Mouse (Mus musculus) layer of hippocampus, adult 2 months (tissue): ENCODE results near the gene Pde6h. TPM values are rescaled to one million over a fixed set of nuclear protein-coding genes. Genes with fewer than 3 reads are reported as not detected.
"Not testable (repeated sequence)": the region's sequence is repeated elsewhere in the genome, so short reads cannot be mapped to it uniquely, and the experiment has no call there.

Source experiments
- DNase-seq, 2 experiments: peaks; one replicate each; pipeline ENCODE4 v3.0.0; 2022; ENCODE audit warnings: low spot score in 2 of 2
- H3K27ac ChIP-seq: fragments of 200-600 bp; 2 replicates; pipeline ENCODE4 v1.8.1; 2022
- H3K4me3 ChIP-seq: fragments of 200-600 bp; 2 replicates; pipeline ENCODE4 v1.8.1; 2022; ENCODE audit warnings: mild to moderate bottlenecking
- CTCF ChIP-seq: fragments of 200-600 bp; conservative IDR thresholded peaks from 2 replicates; pipeline ENCODE4 v1.8.1; 2022; ENCODE audit warnings: antibody characterized with exemption, mild to moderate bottlenecking, moderate library complexity
- total RNA-seq, 2 experiments: library from RNA; stranded (reverse); gene quantifications; 2 replicates each; pipeline ENCODE4 v1.2.3; 2021

The Pde6h gene
- total RNA-seq, 2 experiments from 2014 or later = 0.44 to 0.61 TPM

GRCm38 (mm10) chr6:136952930-136953329, 29.3 kb downstream of the Pde6h start:
- no peak for DNase-seq
- TF ChIP-seq CTCF = no peak
- Histone ChIP-seq H3K27ac (no peak overlapping the region), H3K4me3 (no peak overlapping the region)

GRCm38 (mm10) chr6:136954192-136954591, 30.6 kb downstream of the Pde6h start:
- no peak overlapping the region for H3K4me3 ChIP-seq
- no peak overlapping the region for H3K27ac ChIP-seq
- no peak for DNase-seq
- no peak for TF ChIP-seq CTCF

- no peak for DNase-seq
- H3K27ac ChIP-seq = no peak overlapping the region
- TF ChIP-seq CTCF = no peak
- H3K4me3 ChIP-seq = no peak overlapping the region
Observed at GRCm38 (mm10) chr6:136954715-136955114, 31.1 kb downstream of the Pde6h start.

GRCm38 (mm10) chr6:136955240-136955639, 31.6 kb downstream of the Pde6h start:
- DNase-seq = no peak
- no peak overlapping the region for H3K4me3 ChIP-seq
- no peak overlapping the region for H3K27ac ChIP-seq
- TF ChIP-seq CTCF = no peak

- Histone ChIP-seq H3K4me3 (no peak overlapping the region), H3K27ac (no peak overlapping the region)
- no peak for TF ChIP-seq CTCF
- DNase-seq = no peak
Observed at GRCm38 (mm10) chr6:136957062-136957461, 33.4 kb downstream of the Pde6h start.

GRCm38 (mm10) chr6:136959131-136959530, 35.5 kb downstream of the Pde6h start:
- no peak for DNase-seq
- Histone ChIP-seq H3K4me3 (no peak overlapping the region), H3K27ac (no peak overlapping the region)
- no peak for TF ChIP-seq CTCF

- DNase-seq = no peak
- TF ChIP-seq CTCF = no peak
- Histone ChIP-seq H3K27ac (no peak overlapping the region), H3K4me3 (no peak overlapping the region)
Observed at GRCm38 (mm10) chr6:136962957-136963356, 39.3 kb downstream of the Pde6h start.

- no peak overlapping the region for H3K4me3 ChIP-seq
- no peak overlapping the region for H3K27ac ChIP-seq
- no peak for DNase-seq
- TF ChIP-seq CTCF = peak; percentile 26; the same call in 1 of the 2 replicates
Observed at GRCm38 (mm10) chr6:136964609-136965510, 41.2 kb downstream of the Pde6h start.

GRCm38 (mm10) chr6:136965912-136966311, 42.3 kb downstream of the Pde6h start:
- H3K27ac ChIP-seq = no peak overlapping the region; the same call in 1 of the 2 replicates
- DNase-seq = peak in 1 of 2 experiments; percentile 48
- H3K4me3 ChIP-seq = no peak overlapping the region
- TF ChIP-seq CTCF = no peak

GRCm38 (mm10) chr6:136967466-136967865, 43.8 kb downstream of the Pde6h start:
- Histone ChIP-seq H3K27ac (no peak overlapping the region), H3K4me3 (no peak overlapping the region)
- no peak for TF ChIP-seq CTCF
- DNase-seq = no peak

- not testable (repeated sequence) for H3K4me3 ChIP-seq, DNase-seq, H3K27ac ChIP-seq
- TF ChIP-seq CTCF = peak; percentile 78
Observed at GRCm38 (mm10) chr6:136968877-136969276, 45.2 kb downstream of the Pde6h start.

- Histone ChIP-seq H3K4me3 (no peak overlapping the region), H3K27ac (no peak overlapping the region)
- no peak for TF ChIP-seq CTCF
- DNase-seq = peak in 1 of 2 experiments; percentile 8
Observed at GRCm38 (mm10) chr6:136979274-136980082, 55.8 kb downstream of the Pde6h start.

- peak; percentile 80 for TF ChIP-seq CTCF
- no peak overlapping the region for H3K4me3 ChIP-seq
- peak; percentile 30 to 35 for DNase-seq
- H3K27ac ChIP-seq = no peak overlapping the region
Observed at GRCm38 (mm10) chr6:136980331-136980746, 56.7 kb downstream of the Pde6h start.
